ENCODE assay signal across 15 mouse cellular contexts in genomic region chr19:29417894-29418293, GRCm38 (mm10). TPM values are rescaled to one million over a fixed set of nuclear protein-coding genes. Genes with fewer than 3 reads are reported as not detected.
DNase-seq lines count a peak whose midpoint lies in the region; ATAC-seq and TF ChIP-seq lines count a peak whose summit lies in the region.
"Had no signal": no experiment of that assay in that cellular context is flagged by ENCODE, and none has a peak within 500 bp of the region (broad histone marks: within the 10 kb centered on the region; RNA-seq: fewer than 3 reads in every experiment).

No protein-coding gene starts in this region.

- H3K4me1 ChIP-seq in kidney, adult 2 months (ENCODE audit: control insufficient read depth, insufficient read depth, low read length) = no peaks in the 10 kb centered on the region

- H3K36me3 ChIP-seq in kidney, adult 2 months (ENCODE audit: control insufficient read depth, insufficient read depth, low read length) = no peaks in the 10 kb centered on the region
- H3K36me3 ChIP-seq: embryonic facial prominence, embryonic 12.5 days; liver, embryonic 15.5 days had no signal

- no peak overlapping the region for H3K4me3 ChIP-seq in kidney, adult 2 months (ENCODE audit: insufficient read depth, low read depth, low read length)
- H3K4me3 ChIP-seq: embryonic facial prominence, embryonic 12.5 days; liver, embryonic 15.5 days had no signal

- ATAC-seq in activated CD4-positive, CD25-positive, alpha-beta regulatory T cell, adult 4 months = peak; percentile 60

- TF ChIP-seq CTCF in kidney, adult 2 months (conservative IDR thresholded peaks at IDR 0.05; ENCODE audit: insufficient read depth, insufficient read length, low read depth, low read length) = no peak

- TF ChIP-seq POLR2A in kidney, adult 2 months (IDR thresholded peaks at IDR 0.05; ENCODE audit: low read depth, low read length) = no peak

- WGBS in kidney, adult 2 months = 73% methylated on average over 2 of the region's 2 CpGs

- no peaks in the 10 kb centered on the region for H3K27me3 ChIP-seq in kidney, adult 2 months (replicated peaks; ENCODE audit: control insufficient read depth, insufficient read depth, low read length)
- H3K27me3 ChIP-seq: embryonic facial prominence, embryonic 12.5 days; liver, embryonic 15.5 days had no signal

- 0 out of 2 replicates have a peak overlapping the region, but pooled peaks have one; percentile 42 for H3K27ac ChIP-seq in kidney, adult 2 months (ENCODE audit: insufficient read depth, low read depth, low read length)
- H3K27ac ChIP-seq: embryonic facial prominence, embryonic 12.5 days had no signal

- DNase-seq in kidney, adult 2 months = no peak
- no peak for DNase-seq in kidney, adult 18-20 months
- DNase-seq in CD4-positive helper T cell, adult 2 months (ENCODE audit: low read depth, low spot score) = peak; percentile 52
- DNase-seq in natural killer cell, adult 2 months (ENCODE audit: low spot score in 2 of 2) = peak; percentile 36 to 52
- DNase-seq in right cerebral cortex, postnatal 4 days = no peak
- no peak for DNase-seq in thymus, postnatal 14 days
- DNase-seq: adrenal gland, postnatal 14 days; cerebellum, postnatal 36 days; heart, postnatal 4 days; kidney, postnatal 14 days had no signal

RNA-seq across cellular contexts. Expression of gene Pdcd1lg2, which starts 7.2 kb away (rescaled TPM):
- 0.17 TPM in 1 of 2 replicates, not detected in the other for polyA plus RNA-seq in kidney, adult 2 months (2012; rRNA removed)
- 10 to 100 TPM; 17.2 to 23.0 TPM for polyA plus RNA-seq in activated CD4-positive, CD25-positive, alpha-beta regulatory T cell, adult 4 months (2017; shearing (Covaris generic))
- polyA plus RNA-seq: gonadal fat pad, adult 2 months; intestine, embryonic 14.5 days; liver, embryonic 15.5 days had no signal

RNA-seq across cellular contexts. Expression of gene Cd274, which starts 50.6 kb away (rescaled TPM):
- polyA plus RNA-seq in kidney, adult 2 months (2012; rRNA removed) = 2.5 and 4.3 TPM in 2 replicates
- 10 to 100 TPM; 37.7 to 48.6 TPM for polyA plus RNA-seq in activated CD4-positive, CD25-positive, alpha-beta regulatory T cell, adult 4 months (2017; shearing (Covaris generic))

RNA-seq across cellular contexts. Expression of gene Plgrkt, which starts 50.7 kb away (rescaled TPM):
- polyA plus RNA-seq in kidney, adult 2 months (2012; rRNA removed) = 25.2 and 30.8 TPM in 2 replicates
- polyA plus RNA-seq in activated CD4-positive, CD25-positive, alpha-beta regulatory T cell, adult 4 months (2017; shearing (Covaris generic)) = 100 to 1,000 TPM; 216 to 219 TPM

Comparison
In these comparisons a context has a peak if more than half of its experiments do, and no peak if none do; other contexts are left out.
1. DNase-seq: peak in CD4-positive helper T cell, adult 2 months (single experiment) and natural killer cell, adult 2 months (2 of 2); none in kidney, adult 2 months (single experiment), kidney, adult 18-20 months (single experiment), right cerebral cortex, postnatal 4 days (single experiment) and thymus, postnatal 14 days (single experiment).
2. RNA of gene Pdcd1lg2, which starts 7.2 kb away (polyA plus RNA-seq): 17.2 to 23.0 TPM in activated CD4-positive, CD25-positive, alpha-beta regulatory T cell, adult 4 months; 0.17 TPM in kidney, adult 2 months; every median in the first group is over 10 times any median in the second.